Mouse (Mus musculus) large intestine, adult 2 months (tissue): ENCODE results near the gene Abcb8. TPM values are rescaled to one million over a fixed set of nuclear protein-coding genes. Genes with fewer than 3 reads are reported as not detected.

Source experiments
- DNase-seq: peaks from one replicate; pipeline ENCODE4 v3.0.0-alpha.2; 2012; ENCODE audit warnings: low read depth, low spot score
- WGBS: fragments of 180-500 bp; shearing (Covaris S2); methylation state at CpG from one replicate; pipeline ENCODE4 v1.1.7; 2018; 5-methylcytosine and 5-hydroxymethylcytosine counted together
- polyA plus RNA-seq: library from polyadenylated mRNA; depleted of rRNA; stranded (reverse); fragments of >200 nt; gene quantifications from 2 replicates; pipeline ENCODE4 v1.2.3, GENCODE M21; 2012; rRNA removed

Abcb8 gene
- polyA plus RNA-seq: 57.7 and 79.6 TPM in 2 replicates

GRCm38 (mm10) chr5:24393392-24393997, at the start of gene Abcb8:
Gene Abcb8 (plus strand): TSS chr5:24393663.
- 16% methylated on average over 7 of the region's 7 CpGs for WGBS
- DNase-seq: peak; percentile 81

DNA sequence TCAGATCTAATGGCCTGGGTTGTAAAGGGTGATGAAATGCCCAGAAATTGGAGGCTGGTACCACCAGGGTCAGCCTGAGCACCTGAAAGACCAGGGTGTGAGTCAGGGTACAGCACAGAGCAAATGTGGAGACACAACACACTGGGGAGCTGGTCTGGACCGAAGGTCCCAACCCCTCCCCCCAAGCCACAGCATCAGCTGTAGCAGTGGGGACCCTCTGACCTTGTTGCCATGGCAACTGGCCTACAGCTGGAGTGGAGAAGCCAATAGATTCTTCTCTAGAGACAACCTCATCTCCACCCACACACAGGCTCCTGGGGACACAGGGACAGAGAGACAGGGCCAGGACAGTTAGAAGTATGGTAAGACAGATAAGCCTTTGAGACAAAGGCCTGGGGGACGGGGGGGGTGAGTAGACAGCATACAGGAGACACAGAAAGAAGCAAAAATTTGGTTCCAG, 49.5 kb upstream of the Abcb8 start:
- 47% methylated on average over 2 of the region's 2 CpGs for WGBS
- no peak for DNase-seq

GRCm38 (mm10) chr5:24344477-24345051, 48.9 kb upstream of the Abcb8 start:
- DNase-seq: no peak
- WGBS: 7% methylated on average over 12 of the region's 12 CpGs

DNA sequence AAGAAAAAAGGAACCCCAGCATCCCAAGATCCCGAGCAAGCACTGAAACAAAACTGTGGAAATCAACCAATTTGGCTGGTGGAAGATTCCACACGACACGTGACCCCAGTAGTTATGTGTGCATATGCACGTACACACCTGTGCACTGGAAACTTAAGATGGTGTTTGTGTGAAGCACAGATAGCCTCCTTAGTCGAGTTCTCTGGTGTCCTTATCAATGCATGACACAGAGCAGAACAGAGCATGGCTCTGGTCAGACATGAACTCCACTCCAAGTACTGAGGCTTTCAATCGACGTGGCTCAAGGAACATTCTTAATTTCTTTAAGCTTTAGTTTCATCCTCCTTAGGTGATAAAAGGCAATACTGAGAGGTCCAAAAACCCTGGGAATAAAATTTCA, 47.1 kb upstream of the Abcb8 start:
- no peak for DNase-seq
- WGBS: 89% methylated on average over 7 of the region's 7 CpGs

GRCm38 (mm10) chr5:24347186-24347875, 46.1 kb upstream of the Abcb8 start:
- DNase-seq: no peak
- WGBS: 35% methylated on average over 7 of the region's 7 CpGs

- DNase-seq: no peak
- 1% methylated on average over 41 of the region's 41 CpGs for WGBS
These were observed 45.3 kb upstream of the Abcb8 start for GRCm38 (mm10) chr5:24348128-24348527.

GRCm38 (mm10) chr5:24348546-24348945, 44.9 kb upstream of the Abcb8 start:
- no peak for DNase-seq
- under 1% methylated on average over 30 of the region's 30 CpGs for WGBS

DNA sequence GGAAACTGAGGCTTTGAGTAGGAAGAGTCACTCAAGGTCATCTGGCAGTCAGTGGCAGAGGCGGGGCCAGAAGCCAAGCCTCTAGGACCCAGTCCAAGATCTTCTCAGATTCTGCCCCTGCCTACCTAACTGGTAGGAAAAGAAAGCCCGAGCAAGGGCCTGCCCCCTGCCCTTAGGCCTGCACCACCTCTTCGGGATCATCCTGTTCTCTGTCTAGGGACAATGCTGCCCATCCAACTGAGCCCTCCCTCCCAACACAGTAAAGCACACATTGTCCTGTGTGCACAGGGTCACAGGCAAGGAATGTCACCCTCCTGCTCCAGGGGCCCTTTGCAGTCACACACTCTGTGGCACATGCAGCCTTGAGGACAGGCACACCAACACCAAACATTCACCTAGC, 43.4 kb upstream of the Abcb8 start:
- 51% methylated on average over 3 of the region's 3 CpGs for WGBS

GRCm38 (mm10) chr5:24350531-24351250, 42.8 kb upstream of the Abcb8 start:
- DNase-seq: no peak
- 47% methylated on average over 15 of the region's 15 CpGs for WGBS

More for the DNA sequence above, 43.4 kb upstream of the Abcb8 start:
- no peak for DNase-seq

DNA sequence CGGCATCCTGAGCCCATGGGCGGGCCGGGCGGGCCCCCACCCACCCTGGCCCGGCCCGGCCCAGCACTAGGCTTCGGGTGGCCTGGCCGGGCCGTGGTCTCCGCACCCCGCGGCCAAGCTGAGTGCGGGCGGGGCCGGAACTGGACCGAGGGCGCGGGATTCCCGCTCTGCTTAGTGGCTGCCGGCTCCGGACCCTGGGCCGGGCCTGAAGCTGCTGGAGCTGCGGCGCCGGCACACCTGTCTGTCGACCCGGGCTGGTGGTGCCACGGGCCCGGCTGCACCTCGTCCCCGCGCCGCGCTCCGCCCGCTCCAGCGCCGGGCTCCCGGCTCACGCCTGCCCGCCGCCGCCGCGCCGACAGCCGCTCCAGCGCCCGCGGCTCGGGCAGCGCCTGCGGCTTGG, 42.2 kb upstream of the Abcb8 start, which contains the start of gene Kcnh2:
Kcnh2 (minus strand) TSS at position 327 of the 400 bp plus-strand sequence.
- WGBS: under 1% methylated on average over 53 of the region's 53 CpGs
- no peak for DNase-seq

GRCm38 (mm10) chr5:24351701-24352171, 41.7 kb upstream of the Abcb8 start:
- WGBS: 1% methylated on average over 40 of the region's 41 CpGs

DNA sequence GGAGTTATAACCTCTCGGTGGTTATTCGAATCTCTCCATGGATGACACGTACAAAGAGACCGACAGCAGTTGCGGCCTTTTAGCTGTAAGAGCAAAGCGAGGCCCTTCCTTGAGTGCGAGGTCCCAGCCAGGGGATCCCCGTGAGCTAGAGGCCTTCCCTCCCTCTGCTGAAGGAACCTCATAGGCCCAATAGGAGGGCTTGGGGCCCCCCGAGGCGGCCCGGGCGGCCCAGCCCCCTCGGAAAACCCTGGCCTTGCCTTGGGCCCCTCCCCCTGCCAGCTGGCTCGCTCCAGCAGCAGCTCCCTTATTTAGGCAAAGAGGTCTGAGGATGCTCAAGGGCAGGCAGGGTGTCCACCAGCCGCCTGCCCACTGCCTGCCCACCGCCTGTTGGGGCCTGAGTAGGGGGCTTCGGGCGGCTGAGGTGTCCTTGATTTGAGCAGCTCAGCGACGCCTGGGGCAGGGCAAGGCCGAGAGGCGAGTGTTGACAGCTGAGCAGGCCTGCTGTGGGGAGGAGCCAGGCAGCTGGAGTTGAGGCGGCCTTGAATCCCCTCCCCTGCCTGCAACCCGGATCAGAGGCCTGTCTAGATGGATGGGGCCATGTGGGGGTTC, 41.1 kb upstream of the Abcb8 start:
- 5% methylated on average over 24 of the region's 24 CpGs for WGBS
- no peak for DNase-seq

More at GRCm38 (mm10) chr5:24351701-24352171, 41.7 kb upstream of the Abcb8 start:
- DNase-seq: no peak

- 44% methylated on average over 4 of the region's 4 CpGs for WGBS
- no peak for DNase-seq
These were observed 40.1 kb upstream of the Abcb8 start for GRCm38 (mm10) chr5:24353327-24353726.

DNA sequence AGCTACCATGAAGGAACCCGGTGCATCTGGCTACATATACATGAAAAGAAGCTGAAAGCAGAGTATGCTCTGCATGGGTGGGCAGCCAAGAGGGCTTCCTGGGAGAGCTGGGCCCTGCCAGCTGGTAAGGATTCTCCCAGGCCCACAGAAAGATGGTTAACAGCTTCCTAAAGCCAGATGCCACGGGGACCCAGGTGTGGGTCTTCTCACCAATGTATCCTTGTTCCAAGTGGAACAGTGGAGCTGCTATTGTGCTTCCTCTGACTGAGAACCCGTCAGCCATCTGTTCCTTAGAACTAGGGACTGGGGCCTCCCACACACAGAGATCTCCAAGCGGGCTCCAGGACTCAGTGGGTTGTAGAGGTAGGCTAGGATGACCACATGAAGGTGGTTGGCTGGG, 36.7 kb upstream of the Abcb8 start:
- 55% methylated on average over 4 of the region's 4 CpGs for WGBS

GRCm38 (mm10) chr5:24357461-24357860, 36.0 kb upstream of the Abcb8 start:
- peak; percentile 70 for DNase-seq
- WGBS: 5% methylated on average over 7 of the region's 7 CpGs

More for the DNA sequence above, 36.7 kb upstream of the Abcb8 start:
- DNase-seq: no peak

DNA sequence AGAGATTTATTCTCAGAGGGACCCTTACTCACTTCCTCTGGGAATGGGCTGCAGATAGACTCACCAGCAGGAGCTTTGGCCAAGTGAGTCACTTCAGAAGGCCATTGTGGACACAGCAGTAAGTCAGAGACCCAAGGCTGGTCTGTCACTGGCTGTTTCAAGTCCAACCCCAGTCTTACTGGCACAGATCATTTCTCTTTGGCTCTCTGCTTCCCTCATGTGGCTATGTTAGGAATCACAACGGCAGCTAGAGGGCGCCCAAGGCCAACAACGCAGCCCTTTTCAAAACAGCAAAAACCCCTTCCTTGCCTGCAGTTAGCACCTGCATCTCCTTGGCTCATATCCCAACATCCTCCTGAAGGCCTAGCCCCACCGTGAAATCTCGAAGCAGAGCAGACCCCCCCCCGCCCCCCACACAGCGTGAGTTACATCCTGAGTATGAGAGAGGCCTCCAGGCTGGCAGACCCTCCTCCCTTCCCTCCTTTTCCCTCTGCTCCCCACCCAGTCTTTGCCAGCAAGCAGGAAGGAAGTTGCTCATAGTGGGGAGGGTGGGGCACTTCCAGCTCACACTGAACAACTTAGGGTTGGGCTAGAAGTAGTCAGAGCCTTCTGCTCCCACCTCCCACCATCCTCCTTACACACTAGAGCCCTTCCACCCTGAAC, 32.5 kb upstream of the Abcb8 start:
- under 1% methylated on average over 7 of the region's 7 CpGs for WGBS
- DNase-seq: no peak

GRCm38 (mm10) chr5:24363467-24363866, 30.0 kb upstream of the Abcb8 start:
- DNase-seq: no peak
- WGBS: 52% methylated on average over 2 of the region's 2 CpGs

GRCm38 (mm10) chr5:24364061-24364460, 29.4 kb upstream of the Abcb8 start:
- no peak for DNase-seq
- WGBS: 46% methylated on average over 3 of the region's 3 CpGs

DNA sequence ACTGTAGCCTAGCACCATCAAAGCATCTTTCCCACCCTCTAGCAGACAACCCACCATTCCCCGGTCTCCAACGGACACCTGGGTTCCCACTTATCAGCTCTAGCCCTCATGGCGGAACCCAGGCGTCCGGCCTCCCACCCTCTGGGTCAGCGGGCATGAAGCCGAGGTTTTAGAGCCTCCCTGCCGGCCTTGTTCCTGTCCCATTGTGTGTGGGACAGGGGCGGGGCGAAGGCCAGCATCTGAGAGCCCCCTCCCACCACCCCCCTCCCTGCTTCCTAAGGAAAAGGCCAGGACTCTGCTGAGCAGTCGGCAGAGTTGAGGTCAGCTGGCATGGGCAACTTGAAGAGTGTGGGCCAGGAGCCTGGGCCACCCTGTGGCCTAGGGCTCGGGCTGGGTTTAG, 29.0 kb upstream of the Abcb8 start, which contains the start of gene Nos3:
Nos3 (plus strand) TSS at position 303 of the 400 bp plus-strand sequence.
- WGBS: 66% methylated on average over 12 of the region's 12 CpGs
- no peak for DNase-seq
